Mouse (Mus musculus) left cerebral cortex, postnatal 4 days (tissue): ENCODE results near the gene Phf2. TPM values are rescaled to one million over a fixed set of nuclear protein-coding genes. Genes with fewer than 3 reads are reported as not detected.
"Not testable (repeated sequence)": the region's sequence is repeated elsewhere in the genome, so short reads cannot be mapped to it uniquely, and the experiment has no call there.

Experiments used
- DNase-seq: peaks from one replicate; pipeline ENCODE4 v3.0.0-alpha.2; 2022
- intact Hi-C: fragments of 180-260 bp; cut with DNase I; formaldehyde crosslinking; loops from one replicate; pipeline ENCODE4 v1.15.1; 2025
- total RNA-seq, 2 experiments: library from RNA; stranded (reverse); gene quantifications; 2 replicates each; pipeline ENCODE4 v1.2.3; 2021

Phf2 gene
- total RNA-seq, 2 experiments from 2014 or later = 36.3 to 37.0 TPM

GRCm38 (mm10) chr13:48810274-48810823 lies 60.6 kb downstream of the Phf2 start:
- DNase-seq = no peak
- intact Hi-C loops = no loop called here

GRCm38 (mm10) chr13:48809668-48810067 lies 61.3 kb downstream of the Phf2 start:
- intact Hi-C loops = loop anchor here (5.0 kb wide), 1 partner anchor 137 kb away; no protein-coding TSS in a partner anchor
- not testable (repeated sequence) for DNase-seq

GRCm38 (mm10) chr13:48807481-48808031 lies 63.4 kb downstream of the Phf2 start:
- intact Hi-C loops = loop anchor here (5.0 kb wide), 1 partner anchor 135 kb away; no protein-coding TSS in a partner anchor
- DNase-seq = peak; percentile 64

GRCm38 (mm10) chr13:48802181-48802580 lies 68.7 kb downstream of the Phf2 start:
- intact Hi-C loops = no loop called here

GRCm38 (mm10) chr13:48800850-48801546 lies 69.9 kb downstream of the Phf2 start:
- intact Hi-C loops = no loop called here

More at GRCm38 (mm10) chr13:48802181-48802580, 68.7 kb downstream of the Phf2 start:
- DNase-seq = no peak

GRCm38 (mm10) chr13:48798256-48798771 lies 72.6 kb downstream of the Phf2 start:
- intact Hi-C loops = loop anchor here (5.0 kb wide), 1 partner anchor 141 kb away; no protein-coding TSS in a partner anchor
- peak; percentile 48 for DNase-seq

More at GRCm38 (mm10) chr13:48800850-48801546, 69.9 kb downstream of the Phf2 start:
- DNase-seq = peak; percentile 84

GRCm38 (mm10) chr13:48796906-48797305 lies 74.0 kb downstream of the Phf2 start:
- DNase-seq = no peak
- intact Hi-C loops = loop anchor here (5.0 kb wide), 1 partner anchor 140 kb away; no protein-coding TSS in a partner anchor

- DNase-seq = no peak
- intact Hi-C loops = loop anchor here (5.0 kb wide), 1 partner anchor 138 kb away; no protein-coding TSS in a partner anchor
These were observed 75.2 kb downstream of the Phf2 start for GRCm38 (mm10) chr13:48795711-48796110.

- intact Hi-C loops = no loop called here
- no peak for DNase-seq
These were observed 86.2 kb downstream of the Phf2 start for GRCm38 (mm10) chr13:48784594-48785298.

GRCm38 (mm10) chr13:48784151-48784550 lies 86.8 kb downstream of the Phf2 start:
- intact Hi-C loops = no loop called here
- DNase-seq = no peak

GRCm38 (mm10) chr13:48782727-48783725 lies 87.9 kb downstream of the Phf2 start:
- intact Hi-C loops = no loop called here
- peak; percentile 29 for DNase-seq

GRCm38 (mm10) chr13:48780345-48781010 lies 90.4 kb downstream of the Phf2 start:
- no peak for DNase-seq
- intact Hi-C loops = no loop called here

- intact Hi-C loops = no loop called here
- peak; percentile 42 for DNase-seq
These were observed 91.2 kb downstream of the Phf2 start for GRCm38 (mm10) chr13:48779592-48780344.

GRCm38 (mm10) chr13:48778138-48778537 lies 92.8 kb downstream of the Phf2 start:
- intact Hi-C loops = no loop called here
- no peak for DNase-seq

GRCm38 (mm10) chr13:48774506-48774905 lies 96.4 kb downstream of the Phf2 start:
- intact Hi-C loops = no loop called here
- DNase-seq = no peak

GRCm38 (mm10) chr13:48768109-48768508 lies 102.8 kb downstream of the Phf2 start:
- DNase-seq = no peak
- intact Hi-C loops = no loop called here

- intact Hi-C loops = no loop called here
- DNase-seq = no peak
These were observed 107.1 kb downstream of the Phf2 start for GRCm38 (mm10) chr13:48763701-48764245.

- DNase-seq = no peak
- intact Hi-C loops = no loop called here
These were observed 110.0 kb downstream of the Phf2 start for GRCm38 (mm10) chr13:48760855-48761436.
